ENCODE assay signal across 16 mouse cellular contexts in the genomic region with DNA sequence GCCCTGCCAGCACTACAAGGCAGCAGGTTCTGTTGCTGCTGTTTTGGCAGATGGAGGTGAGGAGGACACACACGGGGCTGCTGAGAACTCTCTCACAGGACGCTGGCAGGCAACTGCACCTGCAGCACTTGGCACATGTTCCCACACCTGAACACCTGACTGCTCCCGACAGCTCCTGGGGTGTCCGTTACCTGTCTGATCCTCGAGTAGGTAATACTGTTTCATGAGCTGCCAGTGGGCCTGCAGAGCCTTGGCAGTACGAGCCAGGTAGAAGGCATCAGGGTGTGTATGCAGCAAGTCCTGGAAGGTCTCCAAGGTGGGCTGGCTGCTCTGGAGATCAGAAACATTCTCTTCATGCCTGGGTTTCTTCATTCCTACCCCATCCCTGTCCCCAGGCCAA. TPM values are rescaled to one million over a fixed set of nuclear protein-coding genes. Genes with fewer than 3 reads are reported as not detected.
A peak's percentile ranks its signal among the peaks of the same experiment; 100 is the strongest.
DNase-seq lines count a peak whose midpoint lies in the region; ATAC-seq and TF ChIP-seq lines count a peak whose summit lies in the region.
"Not testable (repeated sequence)": the region's sequence is repeated elsewhere in the genome, so short reads cannot be mapped to it uniquely, and the experiment has no call there.
"Had no signal": no experiment of that assay in that cellular context is flagged by ENCODE, and none has a peak within 500 bp of the region (broad histone marks: within the 10 kb centered on the region; RNA-seq: fewer than 3 reads in every experiment).

No protein-coding gene starts in this region.

- peaks cover 27% of the 10 kb centered on the region for H3K4me1 ChIP-seq in cerebellum, adult 2 months (ENCODE audit: control insufficient read depth, insufficient read depth, low read length)
- peaks cover 41% of the 10 kb centered on the region for H3K4me1 ChIP-seq in heart, embryonic 15.5 days (replicated peaks)
- not testable (repeated sequence) for H3K4me1 ChIP-seq in hindbrain, postnatal 0 days (ENCODE audit: insufficient read depth, low read length)

- 17% methylated on average over 6 of the region's 6 CpGs for WGBS in cerebellum, adult 2 months
- 83% methylated on average over 6 of the region's 6 CpGs for WGBS in heart, embryonic 15.5 days
- WGBS in hindbrain, postnatal 0 days = 72% methylated on average over 6 of the region's 6 CpGs

- not testable (repeated sequence) for H3K4me2 ChIP-seq in heart, embryonic 15.5 days; hindbrain, postnatal 0 days (ENCODE audit: low read depth, low read length)

- intact Hi-C loops in left cerebral cortex, adult 2 months (cut with DNase I) = not testable (repeated sequence)

- not testable (repeated sequence) for TF ChIP-seq POLR2A in cerebellum, adult 2 months (IDR thresholded peaks at IDR 0.05; ENCODE audit: borderline replicate concordance, insufficient read depth, low read length)

- not testable (repeated sequence) for TF ChIP-seq CTCF in cerebellum, adult 2 months (IDR thresholded peaks at IDR 0.05; ENCODE audit: borderline replicate concordance, insufficient read depth, low read depth, low read length); hindbrain, postnatal 0 days (IDR thresholded peaks at IDR 0.05; ENCODE audit: low read depth); left cerebral cortex, adult 2 months (IDR thresholded peaks at IDR 0.05)

- peak; percentile 45 for DNase-seq in brain, adult 2 months (ENCODE audit: low read depth, low spot score)
- DNase-seq in cerebellum, adult 2 months = peak; percentile 57 to 67
- DNase-seq in cerebellum, postnatal 10 days = peak; percentile 84 to 86
- DNase-seq in cerebellum, postnatal 36 days = peak; percentile 47 to 48
- peak; percentile 47 for DNase-seq in hindbrain, postnatal 0 days (ENCODE audit: low spot score)
- not testable (repeated sequence) for DNase-seq in left cerebral cortex, adult 2 months (ENCODE audit: extremely low spot score in 1 of 2, low spot score in 2 of 2)

- not testable (repeated sequence) for H3K4me3 ChIP-seq in cerebellum, adult 2 months (replicated peaks; ENCODE audit: insufficient read depth, low read depth, low read length); heart, embryonic 15.5 days; hindbrain, postnatal 0 days (ENCODE audit: low read length); left cerebral cortex, adult 2 months

- H3K9ac ChIP-seq in heart, embryonic 15.5 days = peak overlapping the region; percentile 10; the same call in 1 of the 2 replicates
- H3K9ac ChIP-seq in hindbrain, postnatal 0 days (replicated peaks; ENCODE audit: low read length) = not testable (repeated sequence)

- not testable (repeated sequence) for ATAC-seq in heart, embryonic 15.5 days (replicated peaks; ENCODE audit: insufficient number of reproducible peaks, insufficient read depth, low FRiP score, low read depth); hindbrain, postnatal 0 days

- not testable (repeated sequence) for H3K9me3 ChIP-seq in heart, embryonic 15.5 days (replicated peaks); hindbrain, postnatal 0 days (ENCODE audit: low read length)

- peaks cover 46% of the 10 kb centered on the region for H3K36me3 ChIP-seq in heart, embryonic 15.5 days
- peaks cover 65% of the 10 kb centered on the region for H3K36me3 ChIP-seq in hindbrain, postnatal 0 days (ENCODE audit: insufficient read depth, low read length)

- H3K27ac ChIP-seq in cerebellum, adult 2 months (ENCODE audit: insufficient read depth, low read length) = peak overlapping the region; percentile 14
- peak overlapping the region; percentile 99; the same call in 1 of the 2 replicates for H3K27ac ChIP-seq in heart, embryonic 15.5 days
- H3K27ac ChIP-seq in hindbrain, postnatal 0 days = not testable (repeated sequence)
- peak overlapping the region; percentile 90 for H3K27ac ChIP-seq in left cerebral cortex, adult 2 months

- H3K27me3 ChIP-seq in cerebellum, adult 2 months (ENCODE audit: control insufficient read depth, insufficient read depth, low read length); heart, embryonic 15.5 days; hindbrain, postnatal 0 days (ENCODE audit: insufficient read depth, low read length): not testable (repeated sequence)

RNA-seq across cellular contexts. Expression of a gene that starts 5.0 kb away (rescaled TPM):
- 84.9 and 94.4 TPM in 2 replicates for polyA plus RNA-seq in cerebellum, adult 2 months (2012; rRNA removed)
- polyA plus RNA-seq in heart, embryonic 15.5 days (2015; fragmentation: Nextera tagmentation; extraction: Ambion mirVana) = 134 and 159 TPM in 2 replicates
- total RNA-seq in hindbrain, postnatal 0 days (2014; rRNA removed) = 228 and 229 TPM in 2 replicates
- 199 and 206 TPM in 2 replicates for polyA plus RNA-seq in hindbrain, postnatal 0 days (2015; fragmentation: Nextera tagmentation; extraction: Ambion mirVana)
- 10 to 100 TPM; 77.3 to 81.0 TPM for total RNA-seq in left cerebral cortex, adult 2 months (2021)

RNA-seq across cellular contexts. Expression of a gene that starts 22.1 kb away (rescaled TPM):
- 5.0 and 7.0 TPM in 2 replicates for polyA plus RNA-seq in cerebellum, adult 2 months (2012; rRNA removed)
- polyA plus RNA-seq in heart, embryonic 15.5 days (2015; fragmentation: Nextera tagmentation; extraction: Ambion mirVana) = 0.44 and 1.1 TPM in 2 replicates
- total RNA-seq in hindbrain, postnatal 0 days (2014; rRNA removed) = 1.8 and 3.6 TPM in 2 replicates
- polyA plus RNA-seq in hindbrain, postnatal 0 days (2015; fragmentation: Nextera tagmentation; extraction: Ambion mirVana) = 0.91 and 1.2 TPM in 2 replicates
- total RNA-seq in left cerebral cortex, adult 2 months (2021) = 100 to 1,000 TPM; 174 to 180 TPM
- total RNA-seq: gastrocnemius, adult 18-20 months; gastrocnemius, postnatal 14 days had no signal
- polyA plus RNA-seq: activated CD4-positive, CD25-positive, alpha-beta regulatory T cell, adult 4 months; forebrain, embryonic 10.5 days; inflammation-experienced regulatory T-cells, adult 6 months had no signal

RNA-seq across cellular contexts. Expression of a gene that starts 48.2 kb away (rescaled TPM):
- 141 and 152 TPM in 2 replicates for polyA plus RNA-seq in cerebellum, adult 2 months (2012; rRNA removed)
- polyA plus RNA-seq in heart, embryonic 15.5 days (2015; fragmentation: Nextera tagmentation; extraction: Ambion mirVana) = 37.2 and 42.1 TPM in 2 replicates
- total RNA-seq in hindbrain, postnatal 0 days (2014; rRNA removed) = 90.2 and 94.2 TPM in 2 replicates
- polyA plus RNA-seq in hindbrain, postnatal 0 days (2015; fragmentation: Nextera tagmentation; extraction: Ambion mirVana) = 101 and 110 TPM in 2 replicates
- total RNA-seq in left cerebral cortex, adult 2 months (2021) = 100 to 1,000 TPM; 111 to 119 TPM

RNA-seq across cellular contexts. Expression of a gene that starts 49.0 kb away (rescaled TPM):
- polyA plus RNA-seq in cerebellum, adult 2 months (2012; rRNA removed) = 1.1 and 1.9 TPM in 2 replicates
- polyA plus RNA-seq in heart, embryonic 15.5 days (2015; fragmentation: Nextera tagmentation; extraction: Ambion mirVana) = 0.09 and 0.47 TPM in 2 replicates
- 0.86 and 1.3 TPM in 2 replicates for total RNA-seq in hindbrain, postnatal 0 days (2014; rRNA removed)
- 1.3 and 1.4 TPM in 2 replicates for polyA plus RNA-seq in hindbrain, postnatal 0 days (2015; fragmentation: Nextera tagmentation; extraction: Ambion mirVana)
- 1 to 10 TPM; 1.3 to 1.8 TPM for total RNA-seq in left cerebral cortex, adult 2 months (2021)
- total RNA-seq: gastrocnemius, adult 18-20 months; gastrocnemius, postnatal 14 days; gastrocnemius, postnatal 4 days; heart, adult 18-20 months; heart, postnatal 36 days had no signal
- polyA plus RNA-seq: intestine, postnatal 0 days had no signal
